Mouse (Mus musculus) lung, adult 10 weeks (tissue): ENCODE results near the gene Mypop. TPM values are rescaled to one million over a fixed set of nuclear protein-coding genes. Genes with fewer than 3 reads are reported as not detected.

ENCODE experiments used
- polyA plus RNA-seq: library from polyadenylated mRNA; stranded (reverse); fragments of 350-450 nt; fragmentation: Illumina TruSeq; extraction: RNeasy Lipid Tissue Mini Kit (QIAGEN cat#74804); gene quantifications from one replicate; pipeline ENCODE4 v1.2.3, GENCODE M21; 2014; ENCODE audit warnings: low read depth, low replicate concordance; ENCODE audit not compliant: insufficient read depth

The Mypop gene
- 2.8 TPM for polyA plus RNA-seq

GRCm38 (mm10) chr7:18990601-18991295 is at the start of gene Mypop:
Gene Mypop, plus strand, starts transcription at chr7:18991245.

DNA sequence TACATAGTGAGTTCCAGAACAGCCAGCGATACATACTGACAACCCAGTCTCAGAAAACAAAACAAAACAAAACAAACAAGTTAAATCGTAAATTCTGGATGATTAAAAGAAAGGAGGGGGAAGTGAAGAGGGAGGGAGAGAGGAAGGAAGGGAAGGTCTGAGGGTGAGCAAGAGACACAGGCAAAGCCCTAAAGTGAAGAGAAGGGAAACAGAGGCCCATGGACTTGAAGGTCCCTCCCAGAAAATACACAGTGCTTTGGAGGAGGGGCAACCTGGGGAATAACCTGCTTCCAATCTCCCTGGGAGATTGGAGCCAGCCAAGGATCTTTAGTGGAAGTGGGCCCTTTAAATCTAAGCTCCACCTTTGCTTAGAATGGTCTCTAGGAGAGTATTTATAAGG is 3.9 kb upstream of the Mypop start, which contains the start of gene Nanos2:
Gene Nanos2, plus strand, starts transcription at position 301 of the 400 bp plus-strand sequence.

GRCm38 (mm10) chr7:19003902-19004630 is 13.0 kb downstream of the Mypop start, which contains the start of gene Irf2bp1:
Gene Irf2bp1, plus strand, starts transcription at chr7:19004044.

GRCm38 (mm10) chr7:19023357-19023814 is 32.3 kb downstream of the Mypop start, which contains the start of gene Foxa3:
Gene Foxa3, minus strand, starts transcription at chr7:19023538.

GRCm38 (mm10) chr7:19024096-19024506 is 33.1 kb downstream of the Mypop start, which contains the start of gene Sympk:
Gene Sympk, plus strand, starts transcription at chr7:19024377.

Other genes with a start within 250 kb of the Mypop start
- gene Psg19, start 192.7 kb upstream of the Mypop start, polyA plus RNA-seq, result not detected
- gene Psg17, start 169.6 kb upstream of the Mypop start, polyA plus RNA-seq, result 0.18 TPM
- gene Mill2, start 151.3 kb upstream of the Mypop start, polyA plus RNA-seq, result 19.7 TPM
- gene Pglyrp1, start 119.9 kb upstream of the Mypop start, polyA plus RNA-seq, result 36.8 TPM
- 11.3 TPM for gene Ccdc61, start 80.8 kb upstream of the Mypop start, polyA plus RNA-seq
- gene Nova2, start 65.4 kb upstream of the Mypop start, polyA plus RNA-seq, result 2.6 TPM
- not detected for gene Nanos2, start 3.8 kb upstream of the Mypop start, polyA plus RNA-seq
- 19.2 TPM for gene Irf2bp1, start 12.8 kb downstream of the Mypop start, polyA plus RNA-seq
- 0.19 TPM for gene Foxa3, start 32.3 kb downstream of the Mypop start, polyA plus RNA-seq
- gene Sympk, start 33.1 kb downstream of the Mypop start, polyA plus RNA-seq, result 35.7 TPM
- gene Rsph6a, start 63.4 kb downstream of the Mypop start, polyA plus RNA-seq, result not detected
- gene Dmwd, start 85.0 kb downstream of the Mypop start, polyA plus RNA-seq, result 27.0 TPM
- 30.8 TPM for gene Dmpk, start 92.6 kb downstream of the Mypop start, polyA plus RNA-seq
- gene Six5, start 103.3 kb downstream of the Mypop start, polyA plus RNA-seq, result 6.2 TPM
- gene Gm4969, start 127.1 kb downstream of the Mypop start, polyA plus RNA-seq, result not detected
- gene Fbxo46, start 128.6 kb downstream of the Mypop start, polyA plus RNA-seq, result 5.1 TPM
- 6.5 TPM for gene Qpctl, start 158.0 kb downstream of the Mypop start, polyA plus RNA-seq
- gene Snrpd2, start 158.5 kb downstream of the Mypop start, polyA plus RNA-seq, result 65.6 TPM
- gene Gipr, start 174.9 kb downstream of the Mypop start, polyA plus RNA-seq, result 0.12 TPM
- gene Eml2, start 185.2 kb downstream of the Mypop start, polyA plus RNA-seq, result 40.3 TPM
- gene Gpr4, start 221.3 kb downstream of the Mypop start, polyA plus RNA-seq, result 4.3 TPM
- gene Opa3, start 237.1 kb downstream of the Mypop start, polyA plus RNA-seq, result 14.0 TPM